Mouse (Mus musculus) hindbrain, embryonic 16.5 days (tissue): ENCODE results near the gene Rnf111. TPM values are rescaled to one million over a fixed set of nuclear protein-coding genes. Genes with fewer than 3 reads are reported as not detected.

Experiments used
- ATAC-seq: fragments of 200-750 bp; cut with Nextera tagmentation; 2 replicates; pipeline ENCODE4 v1.8.0; 2017; ENCODE audit warnings: moderate TSS enrichment, moderate library complexity
- H3K27ac ChIP-seq: fragments of 300-500 bp; sonication (generic); 2 replicates; pipeline ENCODE4 v1.5.1; 2014; ENCODE audit warnings: low read depth, mild to moderate bottlenecking, control low read depth, low read length, moderate library complexity
- H3K27me3 ChIP-seq: fragments of 300-500 bp; sonication (generic); replicated peaks from 2 replicates; pipeline ENCODE4 v1.6.1; 2014; ENCODE audit warnings: low read length; ENCODE audit not compliant: control insufficient read depth, insufficient read depth
- H3K36me3 ChIP-seq: fragments of 300-500 bp; sonication (generic); 2 replicates; pipeline ENCODE4 v1.6.1; 2014; ENCODE audit warnings: mild to moderate bottlenecking, low read length, moderate library complexity, mixed read lengths; ENCODE audit not compliant: control insufficient read depth, insufficient read depth
- H3K4me1 ChIP-seq: fragments of 300-500 bp; sonication (generic); 2 replicates; pipeline ENCODE4 v1.6.1; 2014; ENCODE audit warnings: low read depth, low read length; ENCODE audit not compliant: control insufficient read depth, insufficient read depth
- H3K4me2 ChIP-seq: fragments of 300-500 bp; sonication (generic); 2 replicates; pipeline ENCODE4 v1.6.1; 2014; ENCODE audit warnings: mild to moderate bottlenecking, low read length, control low read depth, moderate library complexity
- H3K4me3 ChIP-seq: fragments of 300-500 bp; sonication (generic); 2 replicates; pipeline ENCODE4 v1.5.1; 2014; ENCODE audit warnings: mild to moderate bottlenecking, low read length, control low read depth, moderate library complexity
- H3K9ac ChIP-seq: fragments of 300-500 bp; sonication (generic); 2 replicates; pipeline ENCODE4 v1.6.1; 2014; ENCODE audit warnings: low read depth, mild to moderate bottlenecking, control low read depth, low read length, moderate library complexity
- H3K9me3 ChIP-seq: fragments of 300-500 bp; sonication (generic); 2 replicates; pipeline ENCODE4 v1.6.1; 2014; ENCODE audit warnings: mild to moderate bottlenecking, low read length, moderate library complexity; ENCODE audit not compliant: control insufficient read depth
- WGBS: fragments of 180-500 bp; shearing (Covaris S2); extraction: QIAGEN DNeasy Blood & Tissue Kit; methylation state at CpG from one replicate; pipeline ENCODE4 v1.1.7; 2014; 5-methylcytosine and 5-hydroxymethylcytosine counted together
- microRNA-seq: library from miRNA; unstranded; fragments of <30 nt; microRNA quantifications from one replicate; pipeline ENCODE4, GENCODE M21; 2017
- polyA plus RNA-seq: library from polyadenylated mRNA; unstranded; fragments of >200 nt; fragmentation: Nextera tagmentation; extraction: Ambion mirVana; gene quantifications from 2 replicates; pipeline ENCODE4 v1.2.1, GENCODE M21; 2015

The Rnf111 gene
- polyA plus RNA-seq, 1 experiment from 2014 or later: 23.2 TPM

GRCm38 (mm10) chr9:70382091-70382490, 121.4 kb downstream of the Rnf111 start:
- Histone ChIP-seq H3K4me2 (no peak overlapping the region), H3K36me3 (no peaks in the 10 kb centered on the region), H3K4me3 (no peak overlapping the region), H3K27me3 (no peaks in the 10 kb centered on the region), H3K9me3 (no peaks in the 10 kb centered on the region), H3K27ac (no peak overlapping the region; the same call in 1 of the 2 replicates), H3K4me1 (no peaks in the 10 kb centered on the region), H3K9ac (no peak overlapping the region)
- 79% methylated on average over 12 of the region's 12 CpGs for WGBS
- ATAC-seq: no peak

GRCm38 (mm10) chr9:70379502-70380467, 123.7 kb downstream of the Rnf111 start:
- H3K4me2 ChIP-seq: no peak overlapping the region
- H3K9ac ChIP-seq: no peak overlapping the region
- no peak overlapping the region for H3K4me3 ChIP-seq
- H3K9me3 ChIP-seq: no peaks in the 10 kb centered on the region
- H3K36me3 ChIP-seq: no peaks in the 10 kb centered on the region
- no peak overlapping the region for H3K27ac ChIP-seq
- no peaks in the 10 kb centered on the region for H3K27me3 ChIP-seq
- ATAC-seq: no peak
- no peaks in the 10 kb centered on the region for H3K4me1 ChIP-seq
- WGBS: 83% methylated on average over 7 of the region's 7 CpGs

Small RNA genes lying within 50 kb of the gene (microRNA-seq; reads per million reads assigned to microRNA genes)
- gene Mir5626: 7.3 reads per million, percentile 23 among the genes with 10 or more reads in this experiment

Other genes with a start within 250 kb of the Rnf111 start
- 28.4 and 29.9 TPM in 2 replicates for gene Ccnb2, start 82.2 kb downstream of the Rnf111 start, polyA plus RNA-seq
- 49.0 and 55.6 TPM in 2 replicates for gene Sltm, start 39.0 kb upstream of the Rnf111 start, polyA plus RNA-seq
- gene Gm10642, start 152.5 kb upstream of the Rnf111 start, polyA plus RNA-seq: 0.14 and 0.21 TPM in 2 replicates
- 20.1 and 22.2 TPM in 2 replicates for gene Mindy2, start 153.4 kb upstream of the Rnf111 start, polyA plus RNA-seq
- 46.7 and 53.7 TPM in 2 replicates for gene Adam10, start 175.3 kb upstream of the Rnf111 start, polyA plus RNA-seq